Mouse (Mus musculus) neural tube, embryonic 10.5 days (tissue): ENCODE measurements at regions not wholly inside any gene's neighbourhood (a gene's known extent, or its start where the extent isn't known, plus 50 kb on each side); places are given as distances from the start of the nearest gene placed in this dataset.

ENCODE experiments used
- DNase-seq: peaks from one replicate; pipeline ENCODE4 v3.0.0-alpha.2; 2017; ENCODE audit warnings: low spot score; ENCODE audit errors: extremely low spot score

DNA sequence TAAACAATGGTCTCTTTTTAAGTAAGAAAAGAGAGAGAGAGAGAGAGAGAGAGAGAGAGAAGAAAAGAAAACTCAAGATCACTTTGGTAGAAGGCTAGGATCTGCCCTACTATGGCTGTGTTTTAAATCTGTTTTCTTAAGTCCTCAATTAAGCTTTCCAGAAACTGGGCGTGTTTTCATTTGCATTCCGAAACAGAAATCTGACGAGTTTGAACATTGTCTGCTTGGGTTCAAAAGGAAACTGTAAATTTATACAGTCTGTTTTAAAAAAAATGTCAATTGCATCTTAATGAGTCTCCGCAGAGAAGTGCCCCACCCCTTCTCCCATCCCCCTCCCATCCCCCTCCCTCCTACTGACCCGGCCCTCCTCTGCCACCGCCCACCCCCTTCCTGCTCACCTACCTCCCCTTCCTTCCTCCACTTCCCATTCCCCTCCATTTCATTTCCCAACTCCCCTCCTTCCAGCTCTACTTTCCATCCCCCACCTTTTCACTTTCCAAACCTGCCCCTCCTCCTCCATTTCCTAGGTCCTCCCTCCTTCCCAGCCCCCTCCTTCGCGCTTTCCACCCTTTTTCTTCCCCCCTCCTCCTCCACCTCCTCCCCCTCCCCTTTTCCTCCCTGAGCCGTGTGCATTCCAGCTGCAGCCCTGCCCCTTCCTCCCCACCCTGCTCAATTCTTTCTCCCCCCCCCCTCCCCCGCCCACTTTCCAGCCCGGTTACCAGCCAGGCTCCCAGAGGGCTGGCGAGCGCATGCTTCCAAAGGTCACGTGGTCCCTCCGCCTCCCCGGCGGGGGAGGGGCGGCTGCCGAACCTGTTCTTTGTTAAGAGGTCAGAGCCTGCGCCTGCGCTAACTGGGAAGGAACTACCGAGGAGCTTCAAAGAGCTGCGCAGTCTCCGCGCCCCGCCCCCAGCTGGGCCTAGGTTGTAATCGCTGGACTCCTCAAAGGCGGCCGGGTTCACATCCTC lies 77.7 kb upstream of the Tbl1x start:
- DNase-seq, result peak; percentile 93

DNA sequence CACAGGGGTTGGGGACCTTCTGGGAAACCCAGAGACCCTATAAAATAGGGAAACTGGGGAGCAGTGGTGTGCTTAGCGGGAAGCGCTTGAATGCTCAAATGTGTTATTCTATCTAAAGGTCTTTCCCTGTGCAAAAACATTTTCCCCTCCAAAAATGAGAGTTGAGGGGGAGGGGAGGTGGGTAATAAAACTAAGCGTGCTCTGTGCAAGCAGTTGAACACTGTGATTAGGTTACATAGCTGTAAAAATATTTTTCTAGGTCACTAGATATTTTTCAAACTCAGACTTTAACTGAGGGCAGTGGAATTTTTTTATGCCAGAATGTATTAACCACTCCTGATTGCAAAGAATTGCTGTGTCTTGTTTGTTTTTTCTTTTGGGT lies 77.0 kb upstream of the Tbl1x start:
- no peak for DNase-seq

DNA sequence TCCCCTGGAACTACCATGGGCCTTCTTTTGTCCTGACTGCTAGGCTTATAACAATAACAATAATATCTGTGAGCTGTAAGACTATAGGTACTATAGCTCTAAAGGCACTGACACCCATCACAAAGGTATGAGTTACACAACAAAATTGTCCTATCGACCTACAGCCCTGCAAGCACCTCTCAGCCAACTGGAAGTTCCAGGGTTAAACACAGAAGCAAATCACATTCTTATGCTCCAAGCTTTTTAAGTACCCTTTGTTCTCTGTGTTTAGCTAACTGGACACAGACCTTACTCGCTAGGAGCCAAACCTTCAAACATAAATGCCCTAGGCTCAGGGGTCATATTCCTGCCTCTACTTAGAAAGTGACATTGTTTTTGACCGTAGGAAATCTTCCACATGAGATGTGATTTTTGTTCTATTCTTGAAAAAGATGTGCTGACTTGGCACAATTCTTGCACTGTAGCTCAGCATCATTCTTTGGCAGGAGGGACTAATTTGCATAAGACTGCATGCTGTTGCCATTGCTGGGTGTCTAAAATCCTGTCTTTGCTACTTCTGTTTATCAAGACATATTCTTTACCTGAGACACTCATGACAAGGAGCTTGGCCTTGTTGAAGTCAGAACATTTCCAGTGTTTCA lies 66.8 kb upstream of the Tbl1x start:
- DNase-seq, result no peak

DNA sequence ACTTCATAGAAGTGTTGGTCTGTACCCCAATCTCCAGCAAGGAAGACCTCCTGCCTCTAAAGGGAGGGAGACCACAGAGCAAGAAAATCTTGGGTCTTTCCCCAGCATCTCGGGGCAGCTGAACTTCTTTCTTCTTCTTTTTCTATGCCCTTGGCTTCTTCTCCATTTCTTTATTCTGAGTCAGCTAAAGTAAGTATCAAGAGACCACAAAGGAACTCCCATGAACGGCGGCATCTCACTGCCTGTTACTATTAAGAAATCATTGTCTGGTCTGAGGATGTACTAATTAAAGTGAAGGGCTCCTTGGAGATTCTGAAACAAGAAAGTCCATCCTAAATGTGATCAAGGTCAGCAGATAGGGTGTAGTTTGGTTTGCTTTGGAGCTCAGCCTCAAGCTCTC lies 64.1 kb upstream of the Tbl1x start:
- DNase-seq, result no peak

DNA sequence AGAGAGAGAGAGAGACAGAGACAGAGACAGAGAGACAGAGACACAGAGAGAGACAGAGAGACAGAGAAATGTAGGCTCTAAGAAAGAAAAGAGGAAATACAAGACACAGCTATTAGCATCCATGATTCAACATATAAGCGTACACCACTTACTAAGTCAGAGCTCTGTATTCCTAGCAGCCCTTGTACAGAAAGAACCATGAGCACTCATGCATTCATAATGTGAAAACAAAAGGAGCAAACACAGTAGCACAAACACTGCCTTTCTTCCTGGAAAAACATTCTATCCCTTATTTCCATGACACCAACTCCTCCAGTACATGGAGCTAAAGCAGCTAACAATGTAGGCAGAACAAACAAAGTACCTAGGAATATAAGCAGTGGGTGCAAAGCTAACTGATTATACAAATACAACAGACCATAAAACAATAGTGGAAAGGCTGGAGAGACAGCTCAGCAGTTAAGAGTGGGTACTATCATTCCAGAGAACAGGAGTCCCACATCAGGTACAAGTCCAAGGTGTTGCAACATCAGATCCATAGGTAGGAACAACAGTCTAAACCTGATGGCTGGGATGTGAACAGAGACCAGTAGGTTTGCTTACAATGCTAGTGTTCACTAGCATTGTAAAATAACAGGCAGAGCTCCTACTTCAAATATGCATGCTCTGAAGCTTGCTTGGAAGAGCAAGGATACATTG lies 58.7 kb upstream of the Tbl1x start:
- DNase-seq, result no peak
